12 mouse cellular contexts compared by ENCODE assay signal in genomic region chr2:90559688-90560196, GRCm38 (mm10). TPM values are rescaled to one million over a fixed set of nuclear protein-coding genes. Genes with fewer than 3 reads are reported as not detected.
DNase-seq lines count a peak whose midpoint lies in the region; ATAC-seq and TF ChIP-seq lines count a peak whose summit lies in the region.
"Had no signal": no experiment of that assay in that cellular context is flagged by ENCODE, and none has a peak within 500 bp of the region (broad histone marks: within the 10 kb centered on the region; RNA-seq: fewer than 3 reads in every experiment).

No protein-coding gene starts in this region.

- no peak for TF ChIP-seq CTCF in bone marrow macrophage, adult 2 months (IDR thresholded peaks at IDR 0.05; ENCODE audit: low read depth, low read length)
- no peak for TF ChIP-seq CTCF in liver, embryonic 14.5 days (IDR thresholded peaks at IDR 0.05; ENCODE audit: low read depth)

- ATAC-seq in forebrain, embryonic 12.5 days (ENCODE audit: low FRiP score): no peak
- no peak for ATAC-seq in forebrain, embryonic 13.5 days
- ATAC-seq in megakaryocyte, adult 5-6 weeks (ENCODE audit: poor library complexity, severe bottlenecking): no peak
- ATAC-seq in liver, embryonic 14.5 days (ENCODE audit: insufficient read depth): peak; percentile 72

- H3K36me3 ChIP-seq in forebrain, embryonic 12.5 days (replicated peaks): no peaks in the 10 kb centered on the region
- H3K36me3 ChIP-seq in forebrain, embryonic 13.5 days (ENCODE audit: poor library complexity, severe bottlenecking): no peaks in the 10 kb centered on the region
- peaks cover 57% of the 10 kb centered on the region for H3K36me3 ChIP-seq in megakaryocyte, embryonic 14.5 days (replicated peaks; ENCODE audit: low read length)
- H3K36me3 ChIP-seq in liver, embryonic 14.5 days (replicated peaks; ENCODE audit: control insufficient read depth, insufficient read depth, low read depth): no peaks in the 10 kb centered on the region
- H3K36me3 ChIP-seq: heart, embryonic 15.5 days had no signal

- 0 out of 2 replicates have a peak overlapping the region, but pooled peaks have one; percentile 19 for H3K27ac ChIP-seq in forebrain, embryonic 12.5 days
- H3K27ac ChIP-seq in forebrain, embryonic 13.5 days: no peak overlapping the region
- peak overlapping the region; percentile 73 for H3K27ac ChIP-seq in bone marrow macrophage, adult 2 months (ENCODE audit: insufficient read depth, low read depth, low read length)
- peak overlapping the region; percentile 95 for H3K27ac ChIP-seq in liver, embryonic 14.5 days
- H3K27ac ChIP-seq: heart, embryonic 15.5 days; kidney, postnatal 0 days had no signal

- peaks cover 7% of the 10 kb centered on the region for H3K4me1 ChIP-seq in forebrain, embryonic 12.5 days
- peaks cover 11% of the 10 kb centered on the region for H3K4me1 ChIP-seq in forebrain, embryonic 13.5 days
- peaks cover 99% of the 10 kb centered on the region for H3K4me1 ChIP-seq in megakaryocyte, embryonic 14.5 days
- H3K4me1 ChIP-seq in bone marrow macrophage, adult 2 months (ENCODE audit: control insufficient read depth, insufficient read depth, low read length): peaks cover 78% of the 10 kb centered on the region
- peaks cover 75 to 87% of the 10 kb centered on the region in 2 experiments for H3K4me1 ChIP-seq in liver, embryonic 14.5 days (replicated peaks; ENCODE audit: control insufficient read depth in 2 of 2, insufficient read depth in 2 of 2, low read length in 1 of 2)

- H3K27me3 ChIP-seq in forebrain, embryonic 12.5 days: no peaks in the 10 kb centered on the region
- no peaks in the 10 kb centered on the region for H3K27me3 ChIP-seq in forebrain, embryonic 13.5 days
- H3K27me3 ChIP-seq in megakaryocyte, embryonic 14.5 days (replicated peaks): no peaks in the 10 kb centered on the region
- no peaks in the 10 kb centered on the region for H3K27me3 ChIP-seq in liver, embryonic 14.5 days (ENCODE audit: control insufficient read depth, insufficient read depth, low read length)
- H3K27me3 ChIP-seq: heart, embryonic 15.5 days had no signal

- no peak overlapping the region for H3K4me2 ChIP-seq in forebrain, embryonic 12.5 days
- H3K4me2 ChIP-seq in forebrain, embryonic 13.5 days: no peak overlapping the region
- peak overlapping the region; percentile 64 for H3K4me2 ChIP-seq in liver, embryonic 14.5 days (ENCODE audit: low read depth)
- H3K4me2 ChIP-seq: heart, embryonic 15.5 days had no signal

- no peak overlapping the region for H3K4me3 ChIP-seq in forebrain, embryonic 12.5 days (replicated peaks)
- H3K4me3 ChIP-seq in forebrain, embryonic 13.5 days: no peak overlapping the region
- peak overlapping the region; percentile 87 for H3K4me3 ChIP-seq in megakaryocyte, embryonic 14.5 days (replicated peaks)
- no peak overlapping the region for H3K4me3 ChIP-seq in bone marrow macrophage, adult 2 months (ENCODE audit: insufficient read depth, low read length)
- H3K4me3 ChIP-seq in liver, embryonic 14.5 days (ENCODE audit: insufficient read depth in 1 of 2, low read depth in 2 of 2, low read length in 2 of 2): no peak overlapping the region; a peak in 2 of 4 replicates
- H3K4me3 ChIP-seq: heart, embryonic 15.5 days had no signal

- TF ChIP-seq EP300 in liver, embryonic 14.5 days (IDR thresholded peaks at IDR 0.05; ENCODE audit: low read depth): peak; percentile 85

- no peak for TF ChIP-seq POLR2A in bone marrow macrophage, adult 2 months (IDR thresholded peaks at IDR 0.05; ENCODE audit: borderline replicate concordance, low read depth, low read length)

- DNase-seq in liver, embryonic 14.5 days (ENCODE audit: low read depth in 3 of 3, low spot score in 3 of 3): peak in 1 of 3 experiments; percentile 72
- no peak for DNase-seq in cerebellum, postnatal 14 days
- DNase-seq in cerebellum, postnatal 10 days: no peak
- DNase-seq: lung, adult 2 months; right cerebral cortex, postnatal 4 days had no signal

- no peaks in the 10 kb centered on the region for H3K9me3 ChIP-seq in forebrain, embryonic 12.5 days
- H3K9me3 ChIP-seq in forebrain, embryonic 13.5 days (replicated peaks): no peaks in the 10 kb centered on the region
- no peaks in the 10 kb centered on the region for H3K9me3 ChIP-seq in megakaryocyte, embryonic 14.5 days
- H3K9me3 ChIP-seq in liver, embryonic 14.5 days (ENCODE audit: control insufficient read depth, low read length): no peaks in the 10 kb centered on the region
- H3K9me3 ChIP-seq: heart, embryonic 15.5 days had no signal

- WGBS in forebrain, embryonic 12.5 days: 83% methylated on average over 12 of the region's 12 CpGs
- WGBS in forebrain, embryonic 13.5 days: 86% methylated on average over 12 of the region's 12 CpGs
- 12% methylated on average over 12 of the region's 12 CpGs for WGBS in liver, embryonic 14.5 days (ENCODE audit: insufficient replicate concordance)

- no peak overlapping the region for H3K9ac ChIP-seq in forebrain, embryonic 12.5 days
- H3K9ac ChIP-seq in forebrain, embryonic 13.5 days: no peak overlapping the region
- H3K9ac ChIP-seq in liver, embryonic 14.5 days (replicated peaks): peak overlapping the region; percentile 21
- H3K9ac ChIP-seq: heart, embryonic 15.5 days had no signal

RNA-seq across cellular contexts. Expression of gene Ptprj, which starts 20.7 kb away (rescaled TPM):
- polyA plus RNA-seq in forebrain, embryonic 12.5 days (2016; fragmentation: Nextera tagmentation; extraction: Ambion mirVana): 2.1 and 2.7 TPM in 2 replicates
- 2.1 and 2.2 TPM in 2 replicates for polyA plus RNA-seq in forebrain, embryonic 13.5 days (2015; fragmentation: Nextera tagmentation; extraction: Ambion mirVana)
- 2.2 and 8.7 TPM in 2 replicates for polyA plus RNA-seq in megakaryocyte, embryonic 14.5 days (2012; ENCODE audit: insufficient read depth, low replicate concordance)
- 103 and 104 TPM in 2 replicates for total RNA-seq in megakaryocyte, adult 5-6 weeks (2015)
- 94.7 and 107 TPM in 2 replicates for total RNA-seq in megakaryocyte, adult 5-6 weeks (2017)
- polyA plus RNA-seq in bone marrow macrophage, adult 2 months (2012; ENCODE audit: insufficient read depth, insufficient read length, missing spikeins): 204 and 241 TPM in 2 replicates
- 2.1 and 2.6 TPM in 2 replicates for polyA plus RNA-seq in liver, embryonic 14.5 days (2012; rRNA removed)
- polyA plus RNA-seq in liver, embryonic 14.5 days (2014; fragmentation: Nextera tagmentation; extraction: Ambion mirVana): 2.7 and 2.8 TPM in 2 replicates

Comparison
In these comparisons a context has a peak if more than half of its experiments do, and no peak if none do; other contexts are left out.
1. RNA of gene Ptprj, which starts 20.7 kb away (polyA plus RNA-seq): 204 to 241 TPM in bone marrow macrophage, adult 2 months; 2.2 to 8.7 TPM in megakaryocyte, embryonic 14.5 days, 2.1 to 2.8 TPM in liver, embryonic 14.5 days, 2.1 to 2.2 TPM in forebrain, embryonic 13.5 days and 2.1 to 2.7 TPM in forebrain, embryonic 12.5 days; every median in the first group is over 10 times any median in the second.